Mouse (Mus musculus): ENCODE data around the gene Cybb.

DNA sequence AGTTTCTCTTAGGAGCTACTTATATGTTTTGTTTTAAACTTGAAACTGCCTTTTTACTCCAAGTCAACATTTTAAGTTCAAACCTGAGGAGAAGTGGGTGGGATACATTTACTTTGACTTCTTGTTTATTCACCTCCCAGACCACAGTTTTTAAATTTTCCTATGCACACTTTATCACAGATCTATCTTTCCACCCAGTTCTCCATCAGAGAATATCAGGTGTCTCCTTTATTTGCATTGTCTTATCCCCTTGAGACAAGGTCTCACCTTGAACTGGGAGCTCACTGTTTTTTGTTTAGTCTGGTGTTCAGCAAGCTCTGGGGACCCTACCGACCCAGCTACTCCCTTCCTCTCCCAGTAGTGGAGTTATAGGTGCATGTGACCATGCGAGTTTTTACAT lies 21.7 kb downstream of the Cybb start:
- TF ChIP-seq CTCF (IDR thresholded peaks at IDR 0.05; ENCODE audit: low read depth, low read length), result no peak
- TF ChIP-seq POLR2A (IDR thresholded peaks at IDR 0.05; ENCODE audit: insufficient read depth, low read length), result no peak
- no peak for TF ChIP-seq EP300 (IDR thresholded peaks at IDR 0.05; ENCODE audit: insufficient read depth, low read depth, low read length)

All from ES-Bruce4 (cell line).